ENCODE assay signal across 8 mouse cellular contexts in genomic region chrX:71963275-71963912, GRCm38 (mm10). TPM values are rescaled to one million over a fixed set of nuclear protein-coding genes. Genes with fewer than 3 reads are reported as not detected.
DNase-seq lines count a peak whose midpoint lies in the region; ATAC-seq and TF ChIP-seq lines count a peak whose summit lies in the region.

No protein-coding gene starts in this region.

- H3K9ac ChIP-seq in kidney, postnatal 0 days (ENCODE audit: low read depth, low read length): peak overlapping the region; percentile 55
- peak overlapping the region; percentile 71 for H3K9ac ChIP-seq in embryonic facial prominence, embryonic 13.5 days
- peak overlapping the region; percentile 82 for H3K9ac ChIP-seq in hindbrain, embryonic 15.5 days
- H3K9ac ChIP-seq in midbrain, postnatal 0 days (replicated peaks; ENCODE audit: low read length, poor library complexity, severe bottlenecking): peak overlapping the region; percentile 75

- no peaks in the 10 kb centered on the region for H3K4me1 ChIP-seq in kidney, postnatal 0 days (replicated peaks; ENCODE audit: insufficient read depth, low read length)
- peaks cover 5% of the 10 kb centered on the region; the same call in 1 of the 2 replicates for H3K4me1 ChIP-seq in embryonic facial prominence, embryonic 13.5 days
- peaks cover 8% of the 10 kb centered on the region for H3K4me1 ChIP-seq in hindbrain, embryonic 15.5 days (replicated peaks)
- no peaks in the 10 kb centered on the region for H3K4me1 ChIP-seq in midbrain, postnatal 0 days (ENCODE audit: insufficient read depth, low read length)

- no peak for DNase-seq in kidney, postnatal 0 days (ENCODE audit: low spot score)
- DNase-seq in kidney, adult 8-10 months: no peak
- peak; percentile 23 for DNase-seq in midbrain, postnatal 0 days (ENCODE audit: low spot score)
- DNase-seq in urinary bladder, postnatal 14 days (ENCODE audit: low spot score): no peak
- DNase-seq in thymus, postnatal 10 days (ENCODE audit: low spot score in 2 of 2): no peak
- DNase-seq in layer of hippocampus, adult 9-10 months (ENCODE audit: low spot score): no peak

- H3K36me3 ChIP-seq in kidney, postnatal 0 days (ENCODE audit: insufficient read depth, low read length): no peaks in the 10 kb centered on the region
- H3K36me3 ChIP-seq in embryonic facial prominence, embryonic 13.5 days: no peaks in the 10 kb centered on the region
- peaks cover 6% of the 10 kb centered on the region; the same call in 1 of the 2 replicates for H3K36me3 ChIP-seq in hindbrain, embryonic 15.5 days
- no peaks in the 10 kb centered on the region for H3K36me3 ChIP-seq in midbrain, postnatal 0 days (ENCODE audit: insufficient read depth, low read length)

- 41% methylated on average over 9 of the region's 9 CpGs for WGBS in kidney, postnatal 0 days
- WGBS in embryonic facial prominence, embryonic 13.5 days: 37% methylated on average over 9 of the region's 9 CpGs
- 30% methylated on average over 9 of the region's 9 CpGs for WGBS in hindbrain, embryonic 15.5 days
- 25% methylated on average over 9 of the region's 9 CpGs for WGBS in midbrain, postnatal 0 days

- H3K4me2 ChIP-seq in kidney, postnatal 0 days (ENCODE audit: low read length): peak overlapping the region; percentile 70
- peak overlapping the region; percentile 64 for H3K4me2 ChIP-seq in embryonic facial prominence, embryonic 13.5 days
- H3K4me2 ChIP-seq in hindbrain, embryonic 15.5 days: peak overlapping the region; percentile 80
- H3K4me2 ChIP-seq in midbrain, postnatal 0 days (ENCODE audit: low read depth, low read length, poor library complexity, severe bottlenecking): peak overlapping the region; percentile 69

- H3K9me3 ChIP-seq in kidney, postnatal 0 days (replicated peaks; ENCODE audit: low read length): no peaks in the 10 kb centered on the region
- H3K9me3 ChIP-seq in embryonic facial prominence, embryonic 13.5 days: no peaks in the 10 kb centered on the region
- H3K9me3 ChIP-seq in hindbrain, embryonic 15.5 days: no peaks in the 10 kb centered on the region
- H3K9me3 ChIP-seq in midbrain, postnatal 0 days (ENCODE audit: low read length): no peaks in the 10 kb centered on the region

- no peak for TF ChIP-seq CTCF in kidney, postnatal 0 days (IDR thresholded peaks at IDR 0.05; ENCODE audit: low read depth)
- peak; percentile 32 for TF ChIP-seq CTCF in midbrain, postnatal 0 days (IDR thresholded peaks at IDR 0.05)

- no peaks in the 10 kb centered on the region for H3K27me3 ChIP-seq in kidney, postnatal 0 days (ENCODE audit: insufficient read depth, low read length)
- H3K27me3 ChIP-seq in embryonic facial prominence, embryonic 13.5 days: peaks cover 20% of the 10 kb centered on the region
- H3K27me3 ChIP-seq in hindbrain, embryonic 15.5 days: no peaks in the 10 kb centered on the region
- H3K27me3 ChIP-seq in midbrain, postnatal 0 days (ENCODE audit: insufficient read depth, low read length): no peaks in the 10 kb centered on the region

- no peak overlapping the region for H3K27ac ChIP-seq in kidney, postnatal 0 days
- H3K27ac ChIP-seq in embryonic facial prominence, embryonic 13.5 days: no peak overlapping the region
- H3K27ac ChIP-seq in hindbrain, embryonic 15.5 days (replicated peaks): peak overlapping the region; percentile 76
- peak overlapping the region; percentile 67 for H3K27ac ChIP-seq in midbrain, postnatal 0 days (ENCODE audit: low read depth, low read length)

- H3K4me3 ChIP-seq in kidney, postnatal 0 days (replicated peaks; ENCODE audit: low read depth, low read length): peak overlapping the region; percentile 43
- peak overlapping the region; percentile 53 for H3K4me3 ChIP-seq in embryonic facial prominence, embryonic 13.5 days
- H3K4me3 ChIP-seq in hindbrain, embryonic 15.5 days: peak overlapping the region; percentile 52
- H3K4me3 ChIP-seq in midbrain, postnatal 0 days (ENCODE audit: low read depth, low read length): peak overlapping the region; percentile 45

- no peak for ATAC-seq in kidney, postnatal 0 days (replicated peaks; ENCODE audit: low FRiP score, low read depth)
- ATAC-seq in embryonic facial prominence, embryonic 13.5 days (ENCODE audit: insufficient number of reproducible peaks, insufficient read depth, low FRiP score, low TSS enrichment, low read depth): no peak
- peak; percentile 49; the same call in 1 of the 2 replicates for ATAC-seq in hindbrain, embryonic 15.5 days (ENCODE audit: low FRiP score, low read depth)
- peak; percentile 63; the same call in 1 of the 2 replicates for ATAC-seq in midbrain, postnatal 0 days (ENCODE audit: low FRiP score)

RNA-seq across cellular contexts. Expression of gene Prrg3, which starts 1.0 kb away (rescaled TPM):
- polyA plus RNA-seq in kidney, postnatal 0 days (2015; fragmentation: Nextera tagmentation; extraction: Ambion mirVana): 4.3 and 4.4 TPM in 2 replicates
- polyA plus RNA-seq in embryonic facial prominence, embryonic 13.5 days (2015; fragmentation: Nextera tagmentation; extraction: Ambion mirVana): 10.1 and 10.5 TPM in 2 replicates
- polyA plus RNA-seq in hindbrain, embryonic 15.5 days (2015; fragmentation: Nextera tagmentation; extraction: Ambion mirVana): 12.9 and 14.0 TPM in 2 replicates
- 17.6 and 24.4 TPM in 2 replicates for total RNA-seq in midbrain, postnatal 0 days (2014; rRNA removed)
- polyA plus RNA-seq in midbrain, postnatal 0 days (2015; fragmentation: Nextera tagmentation; extraction: Ambion mirVana): 9.2 and 9.6 TPM in 2 replicates

RNA-seq across cellular contexts. Expression of gene Fate1, which starts 9.4 kb away (rescaled TPM):
- polyA plus RNA-seq in kidney, postnatal 0 days (2015; fragmentation: Nextera tagmentation; extraction: Ambion mirVana): not detected in 2 replicates
- polyA plus RNA-seq in embryonic facial prominence, embryonic 13.5 days (2015; fragmentation: Nextera tagmentation; extraction: Ambion mirVana): not detected in 2 replicates
- polyA plus RNA-seq in hindbrain, embryonic 15.5 days (2015; fragmentation: Nextera tagmentation; extraction: Ambion mirVana): 0.25 TPM in 1 of 2 replicates, not detected in the other
- total RNA-seq in midbrain, postnatal 0 days (2014; rRNA removed): 0.55 and 0.76 TPM in 2 replicates
- not detected in 2 replicates for polyA plus RNA-seq in midbrain, postnatal 0 days (2015; fragmentation: Nextera tagmentation; extraction: Ambion mirVana)

RNA-seq across cellular contexts. Expression of gene Cnga2, which starts 28.3 kb away (rescaled TPM):
- 0.06 TPM in 1 of 2 replicates, not detected in the other for polyA plus RNA-seq in kidney, postnatal 0 days (2015; fragmentation: Nextera tagmentation; extraction: Ambion mirVana)
- 0.66 and 0.81 TPM in 2 replicates for polyA plus RNA-seq in embryonic facial prominence, embryonic 13.5 days (2015; fragmentation: Nextera tagmentation; extraction: Ambion mirVana)
- 0.10 and 0.16 TPM in 2 replicates for polyA plus RNA-seq in hindbrain, embryonic 15.5 days (2015; fragmentation: Nextera tagmentation; extraction: Ambion mirVana)
- 0.60 TPM in 1 of 2 replicates, not detected in the other for total RNA-seq in midbrain, postnatal 0 days (2014; rRNA removed)
- 0.18 and 0.27 TPM in 2 replicates for polyA plus RNA-seq in midbrain, postnatal 0 days (2015; fragmentation: Nextera tagmentation; extraction: Ambion mirVana)

RNA-seq across cellular contexts. Expression of gene Gm1141, which starts 42.6 kb away (rescaled TPM):
- polyA plus RNA-seq in kidney, postnatal 0 days (2015; fragmentation: Nextera tagmentation; extraction: Ambion mirVana): not detected in 2 replicates
- not detected in 2 replicates for polyA plus RNA-seq in embryonic facial prominence, embryonic 13.5 days (2015; fragmentation: Nextera tagmentation; extraction: Ambion mirVana)
- 0.18 TPM in 2 replicates for polyA plus RNA-seq in hindbrain, embryonic 15.5 days (2015; fragmentation: Nextera tagmentation; extraction: Ambion mirVana)
- total RNA-seq in midbrain, postnatal 0 days (2014; rRNA removed): 0.55 and 2.6 TPM in 2 replicates
- polyA plus RNA-seq in midbrain, postnatal 0 days (2015; fragmentation: Nextera tagmentation; extraction: Ambion mirVana): 0.23 and 0.30 TPM in 2 replicates

Comparison
In these comparisons a context has a peak if more than half of its experiments do, and no peak if none do; other contexts are left out.
1. ATAC-seq: peak in hindbrain, embryonic 15.5 days (single experiment) and midbrain, postnatal 0 days (single experiment); none in kidney, postnatal 0 days (single experiment) and embryonic facial prominence, embryonic 13.5 days (single experiment).
2. H3K27ac ChIP-seq: peak in hindbrain, embryonic 15.5 days (single experiment) and midbrain, postnatal 0 days (single experiment); none in kidney, postnatal 0 days (single experiment) and embryonic facial prominence, embryonic 13.5 days (single experiment).
3. Peak in every context shown above with its lines, with median percentiles within 50 percentile points of each other: H3K4me2 ChIP-seq, H3K4me3 ChIP-seq and H3K9ac ChIP-seq.